Mouse (Mus musculus) liver, embryonic 12.5 days (tissue): ENCODE data around the gene Btbd11. TPM values are rescaled to one million over a fixed set of nuclear protein-coding genes. Genes with fewer than 3 reads are reported as not detected.
A peak's percentile ranks its signal among the peaks of the same experiment; 100 is the strongest.

Source experiments
- ATAC-seq: fragments of 200-750 bp; cut with Nextera tagmentation; 2 replicates; pipeline ENCODE4 v1.8.0; 2017; ENCODE audit warnings: moderate number of reproducible peaks, mild to moderate bottlenecking, moderate library complexity
- H3K27ac ChIP-seq: fragments of 300-500 bp; sonication (generic); 2 replicates; pipeline ENCODE4 v1.5.1; 2016; ENCODE audit warnings: mild to moderate bottlenecking
- H3K27me3 ChIP-seq: fragments of 300-500 bp; sonication (generic); replicated peaks from 2 replicates; pipeline ENCODE4 v1.6.1; 2016; ENCODE audit warnings: mild to moderate bottlenecking, moderate library complexity
- H3K36me3 ChIP-seq: fragments of 300-500 bp; sonication (generic); 2 replicates; pipeline ENCODE4 v1.6.1; 2016; ENCODE audit warnings: mild to moderate bottlenecking, moderate library complexity
- H3K4me1 ChIP-seq: fragments of 300-500 bp; sonication (generic); 2 replicates; pipeline ENCODE4 v1.6.1; 2016
- H3K4me2 ChIP-seq: fragments of 300-500 bp; sonication (generic); 2 replicates; pipeline ENCODE4 v1.6.1; 2016; ENCODE audit warnings: mild to moderate bottlenecking, moderate library complexity
- H3K4me3 ChIP-seq: fragments of 300-500 bp; sonication (generic); 2 replicates; pipeline ENCODE4 v1.5.1; 2016; ENCODE audit warnings: mild to moderate bottlenecking, moderate library complexity
- H3K9ac ChIP-seq: fragments of 300-500 bp; sonication (generic); 2 replicates; pipeline ENCODE4 v1.6.1; 2016; ENCODE audit warnings: mild to moderate bottlenecking, moderate library complexity
- H3K9me3 ChIP-seq: fragments of 300-500 bp; sonication (generic); replicated peaks from 2 replicates; pipeline ENCODE4 v1.6.1; 2016; ENCODE audit warnings: mild to moderate bottlenecking, moderate library complexity
- WGBS: fragments of 180-500 bp; shearing (Covaris S2); methylation state at CpG from one replicate; pipeline ENCODE4 v1.1.7; 2016; ENCODE audit not compliant: insufficient replicate concordance; 5-methylcytosine and 5-hydroxymethylcytosine counted together
- polyA plus RNA-seq: library from polyadenylated mRNA; unstranded; fragments of >200 nt; fragmentation: Nextera tagmentation; extraction: Ambion mirVana; gene quantifications from 2 replicates; pipeline ENCODE4 v1.2.1, GENCODE M21; 2016

Gene Btbd11
- polyA plus RNA-seq, result 0.32 and 0.42 TPM in 2 replicates

DNA sequence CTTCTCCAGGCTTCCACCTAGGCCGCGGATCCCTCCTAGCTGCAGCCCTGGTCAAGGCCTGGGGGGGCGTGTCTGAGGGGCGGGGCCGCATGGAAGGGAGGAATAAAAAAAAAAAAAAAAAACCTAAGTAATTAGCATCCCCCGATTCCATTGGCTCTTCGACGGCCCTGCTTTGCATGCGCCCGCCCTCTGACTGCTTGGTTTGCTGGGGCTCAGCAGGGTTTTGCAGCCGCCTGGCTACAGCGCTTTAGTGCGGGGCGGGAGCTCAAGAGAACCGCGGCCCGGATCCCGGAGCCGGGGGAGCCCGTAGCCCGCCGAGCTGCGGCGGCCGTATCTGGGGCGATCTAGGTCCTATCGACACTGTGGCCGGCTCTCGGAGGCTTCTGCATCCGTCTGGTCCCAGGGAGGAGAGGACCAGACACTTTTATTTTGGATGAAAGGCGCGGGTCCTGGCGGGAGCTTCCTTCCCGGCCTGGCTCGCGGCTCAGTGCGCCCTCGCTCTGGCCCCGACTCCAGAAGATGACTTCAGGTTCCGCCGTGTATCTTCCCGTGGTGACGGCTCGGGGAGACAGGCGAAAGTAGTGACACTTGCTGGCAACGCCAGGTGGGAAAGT, at the start of gene Btbd11:
Btbd11 (plus strand) TSS at position 210 of the 614 bp plus-strand sequence.
- H3K4me2 ChIP-seq, result peak within 1 kb of the TSS; percentile 72
- no peak within 1 kb of the TSS for H3K27ac ChIP-seq
- H3K4me1 ChIP-seq, result peaks cover 15% of the 10 kb centered on the region; the same call in 1 of the 2 replicates
- peaks cover 58% of the 10 kb centered on the region for H3K27me3 ChIP-seq
- peak within 1 kb of the TSS; percentile 49 for H3K4me3 ChIP-seq
- H3K9me3 ChIP-seq, result no peaks in the 10 kb centered on the region
- peak; percentile 89 for ATAC-seq
- no peaks in the 10 kb centered on the region for H3K36me3 ChIP-seq
- under 1% methylated on average over 46 of the region's 46 CpGs for WGBS
- H3K9ac ChIP-seq, result peak within 1 kb of the TSS; percentile 31; the same call in 1 of the 2 replicates

DNA sequence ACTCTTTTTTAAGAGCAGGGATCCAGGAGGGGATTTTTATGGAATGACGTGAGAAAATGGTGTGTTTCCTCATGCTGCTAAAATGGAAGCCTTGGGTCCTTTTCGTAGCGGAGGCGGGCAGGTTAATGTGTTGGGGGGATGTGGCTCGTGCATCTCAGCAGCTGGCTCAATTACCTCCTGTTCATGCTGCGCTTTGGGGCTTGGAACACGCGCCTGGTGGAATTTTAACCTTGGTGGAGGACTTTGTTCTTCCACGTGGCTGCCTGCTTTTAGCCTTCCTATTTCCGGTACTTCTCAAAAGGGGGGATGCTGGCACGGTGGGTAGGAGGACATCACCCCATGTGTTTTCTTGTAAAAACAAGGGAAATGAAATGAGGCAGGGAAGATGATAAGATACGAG, 47.9 kb upstream of the Btbd11 start:
- ATAC-seq, result no peak
- Histone ChIP-seq H3K27ac (no peak overlapping the region), H3K4me1 (no peaks in the 10 kb centered on the region), H3K27me3 (no peaks in the 10 kb centered on the region), H3K9me3 (peaks cover 6% of the 10 kb centered on the region; the same call in 1 of the 2 replicates), H3K9ac (no peak overlapping the region), H3K4me2 (no peak overlapping the region), H3K36me3 (no peaks in the 10 kb centered on the region), H3K4me3 (no peak overlapping the region)
- 62% methylated on average over 12 of the region's 12 CpGs for WGBS

DNA sequence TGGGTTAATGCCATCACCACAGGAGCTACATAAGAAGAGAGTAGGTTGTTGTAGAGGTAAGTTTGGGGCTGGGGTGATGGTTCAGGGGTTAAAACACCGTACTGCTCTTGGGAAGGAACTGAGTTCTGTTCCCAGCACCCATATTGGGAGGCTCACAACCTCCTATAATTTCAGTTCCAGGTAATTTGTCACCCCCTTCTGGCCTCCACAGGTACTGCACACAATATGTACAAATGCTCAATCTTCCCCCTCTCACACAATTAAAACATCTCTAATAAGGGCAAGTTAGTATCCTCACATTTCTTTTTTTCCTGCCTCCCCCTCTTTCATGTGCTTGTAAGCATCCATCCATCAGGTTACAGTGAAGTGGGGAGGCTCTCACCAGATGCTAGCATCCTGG, 44.7 kb upstream of the Btbd11 start:
- Histone ChIP-seq H3K27ac (no peak overlapping the region), H3K4me3 (no peak overlapping the region), H3K9me3 (peaks cover 6% of the 10 kb centered on the region; the same call in 1 of the 2 replicates), H3K36me3 (no peaks in the 10 kb centered on the region), H3K9ac (no peak overlapping the region), H3K27me3 (no peaks in the 10 kb centered on the region), H3K4me2 (no peak overlapping the region), H3K4me1 (no peaks in the 10 kb centered on the region)
- no peak for ATAC-seq
- WGBS, result 64% methylated on average over 1 of the region's 1 CpGs

DNA sequence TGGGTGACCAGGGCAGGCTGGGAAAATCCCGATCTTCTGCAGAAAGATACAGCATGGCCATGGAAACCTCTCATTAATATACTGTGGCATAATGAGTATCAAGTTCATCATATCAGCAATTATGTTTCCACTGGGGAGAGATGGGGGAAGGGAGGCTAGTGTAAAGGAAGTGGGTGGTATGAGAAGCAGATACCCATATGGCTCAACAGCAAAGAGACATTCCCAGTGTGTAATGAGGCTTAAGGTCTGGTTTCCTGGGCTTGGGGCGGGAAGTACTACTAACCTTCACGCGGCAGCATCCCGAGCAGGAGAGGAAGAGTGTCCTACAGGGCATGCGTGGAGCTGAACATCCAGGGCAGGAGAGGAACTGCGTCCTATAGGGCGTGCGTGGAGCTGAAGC, 39.4 kb upstream of the Btbd11 start:
- 69% methylated on average over 9 of the region's 9 CpGs for WGBS
- no peaks in the 10 kb centered on the region for H3K36me3 ChIP-seq

DNA sequence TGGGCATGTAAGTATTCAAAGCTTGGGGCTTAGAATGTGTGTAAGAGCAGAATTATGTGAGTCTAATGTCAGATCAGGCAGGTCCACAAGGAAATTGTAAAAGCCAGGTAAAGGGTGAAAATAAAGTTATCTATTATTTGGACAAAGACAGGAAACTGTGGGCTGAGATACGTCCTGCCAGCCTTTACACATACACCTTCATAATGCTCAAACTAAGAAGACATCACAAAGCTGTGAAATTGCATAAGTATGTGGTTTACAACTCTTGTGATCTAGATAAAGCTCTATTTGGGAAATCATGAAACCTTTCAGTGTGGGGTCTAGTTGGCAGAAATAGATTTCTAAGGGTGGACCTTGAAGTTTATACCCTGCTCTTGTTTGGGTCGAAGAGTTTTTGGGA, 34.1 kb upstream of the Btbd11 start:
- Histone ChIP-seq H3K4me3 (no peak overlapping the region), H3K9me3 (no peaks in the 10 kb centered on the region), H3K27ac (no peak overlapping the region), H3K9ac (no peak overlapping the region), H3K27me3 (no peaks in the 10 kb centered on the region), H3K4me1 (no peaks in the 10 kb centered on the region), H3K36me3 (no peaks in the 10 kb centered on the region), H3K4me2 (no peak overlapping the region)
- WGBS, result 57% methylated on average over 2 of the region's 2 CpGs
- ATAC-seq, result no peak

More for the DNA sequence above, 39.4 kb upstream of the Btbd11 start:
- Histone ChIP-seq H3K4me1 (no peaks in the 10 kb centered on the region), H3K9ac (no peak overlapping the region), H3K9me3 (no peaks in the 10 kb centered on the region), H3K27ac (no peak overlapping the region), H3K4me3 (no peak overlapping the region), H3K27me3 (no peaks in the 10 kb centered on the region), H3K4me2 (no peak overlapping the region)
- ATAC-seq, result no peak

DNA sequence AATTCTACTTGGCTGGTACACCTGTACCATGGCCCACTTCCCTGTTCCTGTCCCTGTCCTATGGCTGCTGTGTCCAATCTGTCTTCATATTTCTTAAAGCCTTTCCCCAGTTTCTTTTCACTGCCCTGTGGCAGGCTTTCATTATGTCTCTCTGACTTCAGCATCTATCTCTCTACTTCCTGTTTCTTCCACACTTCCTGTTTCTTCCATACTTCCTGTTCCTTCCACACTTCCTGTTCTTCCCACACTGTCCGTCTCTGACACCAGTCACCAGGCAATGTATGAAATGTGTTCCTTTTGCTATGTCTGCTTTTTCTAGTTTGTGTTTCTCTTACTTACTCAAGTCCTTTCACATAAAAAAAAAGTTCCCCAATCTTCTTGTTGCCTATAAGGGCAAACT, 32.3 kb upstream of the Btbd11 start:
- Histone ChIP-seq H3K9me3 (no peaks in the 10 kb centered on the region), H3K27ac (no peak overlapping the region), H3K9ac (no peak overlapping the region), H3K4me2 (no peak overlapping the region), H3K4me1 (no peaks in the 10 kb centered on the region), H3K36me3 (no peaks in the 10 kb centered on the region), H3K27me3 (no peaks in the 10 kb centered on the region), H3K4me3 (no peak overlapping the region)
- no peak for ATAC-seq
- WGBS, result 38% methylated on average over 1 of the region's 1 CpGs

DNA sequence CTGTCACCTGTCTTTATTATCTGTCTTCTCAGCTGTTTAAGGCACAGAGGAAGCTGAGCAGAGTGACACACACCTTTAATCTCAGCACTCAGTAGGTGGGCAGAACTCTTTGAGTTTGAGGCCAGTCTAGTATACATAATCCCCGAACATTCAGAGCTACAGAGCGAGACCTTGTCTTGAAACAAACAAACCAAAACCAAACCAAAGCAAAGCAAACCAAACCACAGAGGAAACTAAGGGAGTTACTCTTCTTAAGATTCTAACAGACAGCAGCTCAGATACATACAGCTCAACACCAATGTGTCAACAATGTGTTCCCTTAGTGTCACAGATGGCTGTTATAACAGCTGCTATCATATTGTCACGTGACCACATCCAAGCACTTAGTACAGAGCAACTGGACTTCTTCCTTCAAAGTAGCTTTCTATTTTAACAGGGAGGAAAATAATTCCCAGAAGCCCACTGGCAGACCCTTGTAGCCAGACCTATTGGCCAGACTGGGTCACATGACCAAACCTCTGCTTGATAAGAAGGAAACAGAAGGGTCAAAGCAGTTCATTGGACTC, 27.0 kb upstream of the Btbd11 start:
- Histone ChIP-seq H3K27me3 (no peaks in the 10 kb centered on the region), H3K27ac (no peak overlapping the region), H3K4me1 (no peaks in the 10 kb centered on the region), H3K4me3 (no peak overlapping the region), H3K36me3 (no peaks in the 10 kb centered on the region), H3K9me3 (no peaks in the 10 kb centered on the region), H3K4me2 (no peak overlapping the region), H3K9ac (no peak overlapping the region)
- ATAC-seq, result no peak
- WGBS, result 67% methylated on average over 3 of the region's 3 CpGs

DNA sequence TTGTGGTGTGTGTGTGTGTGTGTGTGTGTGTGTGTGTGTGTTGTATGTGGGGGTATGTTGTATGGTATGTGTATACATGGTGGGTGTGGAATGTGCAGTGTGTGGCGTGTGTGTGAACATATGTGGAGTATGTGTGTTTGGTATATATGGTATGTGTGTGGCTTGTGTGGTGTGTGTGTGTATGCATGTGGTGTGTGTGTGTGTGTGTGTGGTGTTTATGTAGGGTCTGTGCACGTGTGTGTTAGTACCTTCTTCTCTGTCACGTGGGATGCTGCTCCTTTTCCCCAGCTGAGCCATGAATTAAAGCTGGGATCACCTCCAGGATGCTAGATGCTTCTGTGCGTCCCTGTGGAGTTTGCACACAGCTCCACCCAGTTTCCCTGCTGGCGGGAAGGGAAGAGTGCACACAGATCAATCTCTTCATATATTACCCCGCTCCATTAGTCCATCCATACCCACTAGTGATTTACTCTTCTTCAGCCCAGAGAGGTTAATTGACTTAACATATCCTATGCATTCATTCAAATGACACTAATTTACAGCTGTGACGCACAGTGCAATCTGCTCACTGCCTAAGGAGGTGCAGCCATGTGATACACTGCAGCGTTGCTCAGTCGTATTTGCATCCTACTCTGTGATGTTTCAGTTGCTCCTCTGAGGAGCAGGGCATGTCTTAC, 23.7 kb upstream of the Btbd11 start:
- ATAC-seq, result no peak
- Histone ChIP-seq H3K36me3 (no peaks in the 10 kb centered on the region), H3K4me1 (no peaks in the 10 kb centered on the region), H3K27me3 (no peaks in the 10 kb centered on the region), H3K4me2 (no peak overlapping the region), H3K9ac (no peak overlapping the region), H3K4me3 (no peak overlapping the region), H3K9me3 (no peaks in the 10 kb centered on the region), H3K27ac (no peak overlapping the region)
- WGBS, result 56% methylated on average over 9 of the region's 9 CpGs

DNA sequence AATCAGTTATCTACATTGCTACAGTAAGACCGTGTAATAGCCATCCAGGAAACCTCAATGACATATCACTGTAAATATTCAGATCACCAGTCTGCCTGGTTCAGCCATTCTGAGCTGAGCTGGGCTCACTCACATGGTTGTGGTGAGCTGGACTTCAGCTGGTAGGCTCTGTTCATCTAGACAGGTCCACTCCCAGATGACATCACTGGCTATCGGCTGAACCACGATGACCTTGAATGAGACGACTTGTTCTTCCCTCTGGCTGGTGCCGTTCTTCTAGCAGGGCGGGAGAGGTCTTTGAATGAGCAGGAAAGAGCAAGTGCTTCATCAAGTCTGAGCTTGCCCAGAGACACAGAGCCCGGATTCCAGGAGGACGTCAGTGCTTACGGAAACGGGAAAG, 19.7 kb upstream of the Btbd11 start:
- H3K4me2 ChIP-seq, result no peak overlapping the region
- no peak overlapping the region for H3K27ac ChIP-seq
- WGBS, result 64% methylated on average over 10 of the region's 10 CpGs
- H3K36me3 ChIP-seq, result no peaks in the 10 kb centered on the region
- no peak for ATAC-seq
- no peak overlapping the region for H3K4me3 ChIP-seq
- H3K27me3 ChIP-seq, result no peaks in the 10 kb centered on the region
- H3K9ac ChIP-seq, result no peak overlapping the region
- H3K9me3 ChIP-seq, result no peaks in the 10 kb centered on the region
- H3K4me1 ChIP-seq, result no peaks in the 10 kb centered on the region

DNA sequence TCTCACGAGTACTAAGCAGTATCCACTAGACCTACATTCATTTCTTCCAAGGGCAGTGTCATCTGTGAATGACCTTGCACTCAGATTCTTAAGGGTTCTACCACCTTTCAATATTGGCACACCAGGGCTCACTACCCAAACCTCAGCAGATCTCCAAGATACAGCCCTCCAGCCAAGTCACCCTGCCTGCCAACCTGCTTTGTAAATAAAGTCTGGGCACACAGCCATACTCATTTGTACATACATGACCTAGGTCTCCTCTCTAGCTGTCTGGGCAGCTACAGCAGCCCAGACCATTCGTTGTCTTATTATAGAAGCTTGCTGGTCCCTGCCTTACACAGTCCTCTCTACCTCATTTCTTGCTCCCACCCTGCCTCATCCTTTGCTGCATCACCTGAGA, 15.3 kb upstream of the Btbd11 start:
- Histone ChIP-seq H3K4me2 (no peak overlapping the region), H3K9me3 (no peaks in the 10 kb centered on the region), H3K4me3 (no peak overlapping the region), H3K27me3 (no peaks in the 10 kb centered on the region), H3K4me1 (no peaks in the 10 kb centered on the region), H3K36me3 (no peaks in the 10 kb centered on the region), H3K27ac (no peak overlapping the region), H3K9ac (no peak overlapping the region)
- WGBS, result 64% methylated on average over 2 of the region's 2 CpGs
- ATAC-seq, result no peak

DNA sequence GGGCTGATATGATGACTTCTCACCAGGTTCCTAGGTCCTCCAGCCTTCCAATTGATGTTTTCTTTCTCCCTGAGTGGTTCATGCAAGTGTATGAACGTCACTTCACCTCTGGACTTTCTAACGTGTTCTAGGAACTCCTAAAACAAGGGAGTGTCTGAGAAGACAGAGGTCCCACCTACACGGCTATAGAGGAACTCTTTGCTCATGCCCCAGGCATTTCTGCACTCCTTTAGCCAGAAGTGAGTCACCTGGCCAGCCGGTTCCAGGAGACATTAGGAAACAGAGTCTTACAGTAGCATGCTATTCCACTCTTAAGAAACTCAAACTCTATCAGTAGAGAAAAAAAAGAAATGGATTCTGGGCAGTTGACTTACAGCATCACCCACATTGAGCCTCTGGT, 14.5 kb upstream of the Btbd11 start:
- ATAC-seq, result no peak
- Histone ChIP-seq H3K36me3 (no peaks in the 10 kb centered on the region), H3K9me3 (no peaks in the 10 kb centered on the region), H3K27me3 (no peaks in the 10 kb centered on the region), H3K9ac (no peak overlapping the region), H3K27ac (no peak overlapping the region), H3K4me3 (no peak overlapping the region), H3K4me1 (no peaks in the 10 kb centered on the region), H3K4me2 (no peak overlapping the region)
- WGBS, result 60% methylated on average over 4 of the region's 4 CpGs

DNA sequence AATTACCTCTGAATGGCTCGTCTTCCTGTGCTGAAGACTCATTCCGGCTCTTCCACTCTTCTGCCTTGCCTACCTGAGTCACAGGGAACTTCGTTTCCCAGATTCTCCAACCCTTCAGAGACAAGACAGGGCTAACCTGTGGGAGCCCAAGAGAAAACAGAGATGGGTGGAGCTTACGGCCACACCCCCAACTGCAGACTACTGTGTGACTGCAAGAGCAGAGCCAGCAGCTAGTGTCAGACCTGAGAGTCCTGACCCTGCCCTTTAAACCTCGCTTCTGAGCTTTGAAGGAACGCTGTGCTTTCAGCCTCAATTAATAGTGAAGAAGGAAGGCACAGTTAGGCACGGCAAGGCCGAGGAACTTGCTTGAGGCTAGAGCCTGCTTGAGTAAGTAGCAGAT, 7.6 kb upstream of the Btbd11 start:
- Histone ChIP-seq H3K4me1 (no peaks in the 10 kb centered on the region), H3K9me3 (no peaks in the 10 kb centered on the region), H3K4me3 (no peak overlapping the region), H3K36me3 (no peaks in the 10 kb centered on the region), H3K4me2 (no peak overlapping the region), H3K27ac (no peak overlapping the region), H3K9ac (no peak overlapping the region), H3K27me3 (peaks cover 2% of the 10 kb centered on the region; the same call in 1 of the 2 replicates)
- no peak for ATAC-seq
- 15% methylated on average over 8 of the region's 8 CpGs for WGBS
